Mouse (Mus musculus): ENCODE results near the gene Uox. TPM values are rescaled to one million over a fixed set of nuclear protein-coding genes. Genes with fewer than 3 reads are reported as not detected.

Gene Uox
- polyA plus RNA-seq (2012; rRNA removed) = 0.13 and 0.35 TPM in 2 replicates

DNA sequence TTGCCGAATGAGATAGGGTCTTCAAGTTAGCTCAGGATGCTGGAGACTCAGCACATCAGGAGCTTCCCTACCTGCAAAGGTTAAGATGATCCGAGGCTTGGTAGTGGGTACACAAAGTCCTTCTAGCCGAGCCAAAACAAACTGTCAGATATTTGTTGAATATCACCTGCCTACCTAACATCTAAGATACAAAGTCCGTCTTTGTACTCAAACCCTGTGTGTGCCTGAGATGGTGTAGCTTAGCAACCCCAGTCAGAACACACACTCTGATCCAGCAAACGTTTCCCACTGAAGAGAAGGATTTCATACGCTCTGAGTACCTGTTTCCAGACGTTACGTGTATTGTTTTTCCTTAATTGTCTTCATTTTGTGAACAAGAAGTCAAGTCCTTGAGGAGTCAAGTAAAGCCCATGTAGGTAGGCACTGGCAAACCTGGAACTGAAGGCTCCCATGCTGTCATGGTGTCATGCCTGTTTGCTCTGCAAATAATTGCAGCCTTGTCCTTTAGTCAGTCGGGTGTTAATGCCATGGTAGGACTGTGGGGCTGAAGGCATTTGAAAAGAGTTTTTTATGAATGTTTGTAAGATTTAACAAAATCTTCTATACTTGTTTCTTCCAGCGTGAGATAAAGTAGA is at the start of gene Uox:
Gene Uox (plus strand): TSS at position 279 of the 635 bp plus-strand sequence.
- DNase-seq = no peak
- H3K4me1 ChIP-seq (ENCODE audit: control insufficient read depth, insufficient read depth, low read length) = no peaks in the 10 kb centered on the region
- TF ChIP-seq CTCF (IDR thresholded peaks at IDR 0.05; ENCODE audit: borderline replicate concordance, insufficient read depth, low read depth, low read length) = no peak
- no peak for TF ChIP-seq POLR2A (IDR thresholded peaks at IDR 0.05; ENCODE audit: borderline replicate concordance, insufficient read depth, low read length)
- no peaks in the 10 kb centered on the region for H3K27me3 ChIP-seq (ENCODE audit: control insufficient read depth, insufficient read depth, low read length)
- WGBS = 79% methylated on average over 10 of the region's 10 CpGs
- no peak within 1 kb of the TSS for H3K4me3 ChIP-seq (replicated peaks; ENCODE audit: insufficient read depth, low read depth, low read length)
- no peak within 1 kb of the TSS for H3K27ac ChIP-seq (ENCODE audit: insufficient read depth, low read length)

DNA sequence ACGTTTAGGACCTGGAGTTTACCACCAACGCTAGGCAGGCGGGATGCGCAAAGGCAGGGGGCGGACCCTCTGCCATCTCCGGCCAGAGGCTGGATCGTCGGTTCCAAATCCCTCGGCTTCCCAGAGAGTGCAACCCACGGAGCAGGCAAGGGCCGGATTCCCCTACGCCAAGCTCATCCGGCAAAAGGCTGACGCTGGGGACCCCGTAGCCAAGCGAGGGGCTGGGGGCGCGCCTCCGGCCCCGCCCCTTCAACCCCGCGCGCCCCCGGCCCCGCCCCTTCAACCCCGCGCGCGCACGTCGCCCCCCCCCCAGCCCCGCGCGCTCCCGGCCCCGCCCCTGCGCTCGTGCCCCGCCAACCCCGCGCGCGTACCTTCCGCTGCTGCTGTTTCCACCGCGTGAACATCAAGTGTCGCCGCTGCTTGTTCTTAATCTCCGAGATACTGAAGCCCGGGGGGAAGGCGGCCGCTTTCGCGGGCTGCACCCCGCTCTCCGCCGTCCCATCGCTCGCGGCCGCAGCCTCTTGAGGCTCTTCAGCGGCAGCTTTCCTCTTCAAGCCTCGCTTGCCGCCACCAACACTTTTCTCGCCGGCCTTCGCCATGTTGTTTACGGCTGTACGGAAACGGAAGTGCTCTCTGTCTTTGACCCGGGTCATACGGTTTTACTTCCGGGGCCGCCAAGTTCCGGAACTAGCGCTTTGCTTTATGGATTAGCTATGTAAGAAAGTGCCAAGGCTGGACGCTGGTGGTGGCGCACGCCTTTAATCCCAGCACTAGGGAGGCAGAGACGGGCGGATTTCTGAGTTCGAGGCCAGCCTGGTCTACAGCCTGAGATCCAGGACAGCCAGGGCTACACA is 49.2 kb upstream of the Uox start, which contains the start of gene Rpf1:
Gene Rpf1 (minus strand): TSS at position 632 of the 854 bp plus-strand sequence.
- H3K27ac ChIP-seq (ENCODE audit: insufficient read depth, low read length) = peak within 1 kb of the TSS; percentile 94
- peak; percentile 91 to 92 for DNase-seq
- H3K27me3 ChIP-seq (ENCODE audit: control insufficient read depth, insufficient read depth, low read length) = no peaks in the 10 kb centered on the region
- no peaks in the 10 kb centered on the region for H3K4me1 ChIP-seq (ENCODE audit: control insufficient read depth, insufficient read depth, low read length)
- TF ChIP-seq POLR2A (IDR thresholded peaks at IDR 0.05; ENCODE audit: borderline replicate concordance, insufficient read depth, low read length) (peak; percentile 44; the same call in 1 of the 2 replicates), CTCF (IDR thresholded peaks at IDR 0.05; ENCODE audit: borderline replicate concordance, insufficient read depth, low read depth, low read length) (no peak)
- H3K4me3 ChIP-seq (replicated peaks; ENCODE audit: insufficient read depth, low read depth, low read length) = peak within 1 kb of the TSS; percentile 91
- under 1% methylated on average over 80 of the region's 82 CpGs for WGBS

DNA sequence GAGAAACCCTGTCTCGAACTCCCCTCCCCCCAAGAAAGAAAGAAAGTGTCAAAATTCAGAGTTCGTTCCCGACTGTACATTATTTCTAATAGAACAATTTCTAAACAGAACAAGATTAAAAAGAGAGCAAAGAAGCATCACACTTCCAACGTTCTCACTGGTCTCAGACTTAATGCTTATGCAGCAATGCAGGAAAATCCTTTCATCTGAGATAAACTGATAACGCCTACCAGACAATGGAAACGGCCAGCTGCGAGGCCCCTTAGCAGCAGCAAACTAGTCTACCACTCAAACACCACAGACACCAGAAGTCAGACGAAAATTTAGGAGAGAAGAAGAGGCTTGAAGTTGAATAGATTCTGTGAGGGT is 48.6 kb upstream of the Uox start:
- Histone ChIP-seq H3K27me3 (ENCODE audit: control insufficient read depth, insufficient read depth, low read length) (no peaks in the 10 kb centered on the region), H3K4me1 (ENCODE audit: control insufficient read depth, insufficient read depth, low read length) (no peaks in the 10 kb centered on the region), H3K27ac (ENCODE audit: insufficient read depth, low read length) (0 out of 2 replicates have a peak overlapping the region, but pooled peaks have one; percentile 41), H3K4me3 (replicated peaks; ENCODE audit: insufficient read depth, low read depth, low read length) (peak overlapping the region; percentile 91)
- no peak for DNase-seq
- 10% methylated on average over 8 of the region's 8 CpGs for WGBS
- TF ChIP-seq POLR2A (IDR thresholded peaks at IDR 0.05; ENCODE audit: borderline replicate concordance, insufficient read depth, low read length) (no peak), CTCF (IDR thresholded peaks at IDR 0.05; ENCODE audit: borderline replicate concordance, insufficient read depth, low read depth, low read length) (no peak)

DNA sequence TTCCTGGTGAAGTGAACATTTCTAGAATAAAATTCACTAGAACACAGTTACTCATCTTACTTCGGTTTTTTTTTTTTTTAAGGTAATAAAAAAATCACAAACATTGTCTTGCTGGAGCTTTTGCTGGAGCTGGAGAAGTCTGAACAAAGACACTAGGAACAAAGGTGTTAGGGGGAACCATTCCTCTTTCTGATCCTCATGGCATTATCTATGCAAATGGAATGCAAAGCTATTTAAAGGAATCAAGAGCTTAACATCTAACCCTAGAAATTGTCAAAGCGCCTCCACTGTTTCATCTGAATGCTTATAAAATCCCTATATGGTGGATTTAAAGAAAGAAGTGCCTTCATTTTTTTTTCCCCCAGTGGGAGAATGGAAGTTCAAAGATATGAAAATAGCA is 41.9 kb upstream of the Uox start:
- WGBS = 56% methylated on average over 2 of the region's 2 CpGs
- DNase-seq = no peak
- H3K4me1 ChIP-seq (ENCODE audit: control insufficient read depth, insufficient read depth, low read length) = no peaks in the 10 kb centered on the region
- H3K27ac ChIP-seq (ENCODE audit: insufficient read depth, low read length) = no peak overlapping the region
- H3K4me3 ChIP-seq (replicated peaks; ENCODE audit: insufficient read depth, low read depth, low read length) = no peak overlapping the region
- H3K27me3 ChIP-seq (ENCODE audit: control insufficient read depth, insufficient read depth, low read length) = no peaks in the 10 kb centered on the region
- TF ChIP-seq POLR2A (IDR thresholded peaks at IDR 0.05; ENCODE audit: borderline replicate concordance, insufficient read depth, low read length) (no peak), CTCF (IDR thresholded peaks at IDR 0.05; ENCODE audit: borderline replicate concordance, insufficient read depth, low read depth, low read length) (no peak)

DNA sequence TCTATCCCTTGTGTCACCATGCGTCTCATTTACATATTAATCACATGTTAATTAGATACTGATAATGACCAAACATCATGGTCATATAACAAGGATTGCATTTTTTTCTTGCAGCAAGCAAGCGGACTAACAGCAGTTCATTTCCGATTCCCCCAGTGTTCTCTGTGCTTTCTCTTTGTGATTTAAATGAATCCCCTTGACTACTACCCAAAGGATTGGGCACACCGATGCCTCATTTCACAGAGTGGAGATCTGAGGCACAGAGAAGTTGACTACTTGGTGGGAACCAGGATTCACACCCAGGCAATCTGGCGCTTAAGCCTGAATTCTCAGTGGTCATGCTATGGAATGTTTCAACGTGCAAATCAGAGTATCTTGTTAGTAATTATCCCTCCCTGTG is 35.2 kb upstream of the Uox start:
- 61% methylated on average over 6 of the region's 6 CpGs for WGBS

DNA sequence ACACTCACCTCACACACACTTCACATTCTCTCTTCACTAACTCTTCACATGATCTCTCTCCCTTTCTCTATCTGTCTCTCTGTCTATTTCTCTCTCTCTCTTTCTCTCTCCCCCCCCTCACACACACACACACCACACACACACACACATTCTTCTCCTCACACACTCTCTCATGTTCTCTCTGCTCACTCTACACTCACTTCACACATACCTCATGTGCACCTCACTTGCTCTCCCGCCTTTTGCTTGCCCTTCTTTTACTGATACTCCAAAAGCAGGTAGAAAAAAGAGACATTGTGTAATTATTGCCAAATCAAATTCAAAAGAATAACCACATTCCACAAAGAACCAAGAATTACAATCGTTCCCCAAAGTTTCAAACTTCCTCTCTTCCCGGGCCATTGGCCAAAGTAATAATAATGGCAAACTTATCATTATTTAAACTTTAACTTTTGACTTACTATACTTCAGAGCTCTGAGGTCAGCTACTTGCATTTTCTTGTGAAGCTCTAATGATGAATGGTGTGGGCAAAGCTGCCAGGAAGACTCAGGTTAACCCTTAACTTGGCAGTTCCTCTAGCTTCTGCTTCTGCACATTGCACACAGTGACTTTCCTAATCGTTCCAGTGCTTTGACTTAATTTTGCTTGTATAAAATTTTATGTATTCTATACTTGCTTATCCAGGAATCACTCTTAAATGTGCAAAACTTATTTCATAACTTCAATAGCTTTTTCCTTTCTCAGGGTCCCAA is 29.5 kb upstream of the Uox start:
- H3K27me3 ChIP-seq (ENCODE audit: control insufficient read depth, insufficient read depth, low read length) = no peaks in the 10 kb centered on the region
- WGBS = 81% methylated on average over 4 of the region's 4 CpGs
- H3K27ac ChIP-seq (ENCODE audit: insufficient read depth, low read length) = no peak overlapping the region
- no peak for DNase-seq
- no peaks in the 10 kb centered on the region for H3K4me1 ChIP-seq (ENCODE audit: control insufficient read depth, insufficient read depth, low read length)
- TF ChIP-seq CTCF (IDR thresholded peaks at IDR 0.05; ENCODE audit: borderline replicate concordance, insufficient read depth, low read depth, low read length) = no peak
- no peak for TF ChIP-seq POLR2A (IDR thresholded peaks at IDR 0.05; ENCODE audit: borderline replicate concordance, insufficient read depth, low read length)
- H3K4me3 ChIP-seq (replicated peaks; ENCODE audit: insufficient read depth, low read depth, low read length) = no peak overlapping the region

More for the DNA sequence above, 35.2 kb upstream of the Uox start:
- Histone ChIP-seq H3K27me3 (ENCODE audit: control insufficient read depth, insufficient read depth, low read length) (no peaks in the 10 kb centered on the region), H3K4me1 (ENCODE audit: control insufficient read depth, insufficient read depth, low read length) (no peaks in the 10 kb centered on the region), H3K27ac (ENCODE audit: insufficient read depth, low read length) (no peak overlapping the region), H3K4me3 (replicated peaks; ENCODE audit: insufficient read depth, low read depth, low read length) (no peak overlapping the region)
- no peak for TF ChIP-seq POLR2A (IDR thresholded peaks at IDR 0.05; ENCODE audit: borderline replicate concordance, insufficient read depth, low read length)
- no peak for TF ChIP-seq CTCF (IDR thresholded peaks at IDR 0.05; ENCODE audit: borderline replicate concordance, insufficient read depth, low read depth, low read length)
- DNase-seq = no peak

DNA sequence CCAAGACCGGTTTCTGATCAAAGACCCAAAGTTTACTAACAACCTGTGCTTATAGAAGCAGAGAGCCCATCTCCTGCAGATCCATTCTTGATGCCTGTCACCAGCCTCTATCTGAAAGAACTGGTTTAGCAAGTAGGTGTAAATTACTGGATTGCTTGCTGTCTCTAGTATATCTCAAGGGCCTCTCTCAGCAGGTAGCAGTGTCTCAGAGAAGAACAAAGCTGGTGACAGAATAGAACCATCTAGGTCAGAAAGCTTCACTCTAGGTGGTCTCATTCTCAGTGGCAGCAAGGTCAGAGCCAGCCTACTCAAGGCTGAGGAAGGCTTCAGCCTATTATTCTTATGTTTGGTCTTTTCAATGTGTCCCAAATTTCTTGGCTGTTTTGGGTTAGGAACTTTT is 26.6 kb upstream of the Uox start:
- no peaks in the 10 kb centered on the region for H3K4me1 ChIP-seq (ENCODE audit: control insufficient read depth, insufficient read depth, low read length)
- no peak overlapping the region for H3K4me3 ChIP-seq (replicated peaks; ENCODE audit: insufficient read depth, low read depth, low read length)
- no peaks in the 10 kb centered on the region; the same call in 1 of the 2 replicates for H3K27me3 ChIP-seq (ENCODE audit: control insufficient read depth, insufficient read depth, low read length)
- WGBS = 30% methylated on average over 1 of the region's 1 CpGs
- no peak overlapping the region for H3K27ac ChIP-seq (ENCODE audit: insufficient read depth, low read length)
- TF ChIP-seq POLR2A (IDR thresholded peaks at IDR 0.05; ENCODE audit: borderline replicate concordance, insufficient read depth, low read length) = no peak
- no peak for TF ChIP-seq CTCF (IDR thresholded peaks at IDR 0.05; ENCODE audit: borderline replicate concordance, insufficient read depth, low read depth, low read length)
- DNase-seq = no peak
